Mouse (Mus musculus): Measurements from ENCODE around the gene Gm10722.
"Not testable (repeated sequence)": the region's sequence is repeated elsewhere in the genome, so short reads cannot be mapped to it uniquely, and the experiment has no call there.

DNA sequence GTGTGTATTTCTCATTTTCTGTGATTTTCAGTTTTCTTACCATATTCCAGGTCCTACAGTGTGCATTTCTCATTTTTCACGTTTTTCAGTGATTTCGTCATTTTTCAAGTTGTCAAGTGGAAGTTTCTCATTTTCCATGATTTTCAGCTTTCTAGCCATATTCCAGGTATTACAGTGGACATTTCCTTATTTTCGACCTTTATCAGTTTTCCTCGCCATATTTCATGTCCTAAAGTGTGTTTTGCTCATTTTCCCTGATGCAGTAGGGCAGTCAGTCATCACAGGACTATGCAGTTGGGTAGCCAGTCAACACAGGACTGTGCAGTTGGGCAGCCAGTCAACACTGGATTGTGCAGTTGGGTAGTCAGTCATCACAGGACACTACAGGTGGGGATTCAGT is 37.4 kb downstream of the Gm10722 start:
- TF ChIP-seq POLR2A (IDR thresholded peaks at IDR 0.05; ENCODE audit: extremely low read depth, insufficient read depth, low read length); CTCF (IDR thresholded peaks at IDR 0.05; ENCODE audit: low read depth, low read length): not testable (repeated sequence)

Data from liver, adult 2 months (tissue).